Mouse (Mus musculus) olfactory bulb, adult 2 months (tissue): ENCODE results near the gene Tcp11l2.

Experiments
- CTCF ChIP-seq: fragments of 200-500 bp; IDR thresholded peaks from 2 replicates; pipeline ENCODE4 v1.5.1; 2012; ENCODE audit warnings: low read depth, mild to moderate bottlenecking, low read length, moderate library complexity; ENCODE audit not compliant: insufficient read depth
- POLR2A ChIP-seq: fragments of 200-500 bp; IDR thresholded peaks from 2 replicates; pipeline ENCODE4 v1.6.1; 2012; ENCODE audit warnings: mild to moderate bottlenecking, low read depth, low read length, moderate library complexity; ENCODE audit not compliant: insufficient read depth

DNA sequence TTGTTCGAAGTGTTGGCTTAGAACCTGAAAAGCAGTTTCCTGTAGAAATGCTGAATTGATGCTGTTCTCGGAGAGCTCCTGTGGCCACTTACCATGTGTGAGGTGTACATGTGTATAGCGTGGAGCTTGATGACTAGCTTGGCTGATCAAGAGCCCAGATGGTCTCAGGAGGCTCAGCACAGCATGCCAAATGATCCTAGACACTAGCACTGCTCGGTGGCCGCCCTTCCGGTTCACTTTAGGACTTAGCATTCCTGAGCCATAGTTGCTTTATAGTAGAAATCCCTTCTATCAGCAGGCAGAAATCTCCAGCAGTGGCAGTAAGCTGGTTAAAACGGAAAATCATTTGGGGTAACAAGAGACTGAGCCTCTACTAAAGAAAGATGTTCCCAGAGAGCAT is 64.4 kb downstream of the Tcp11l2 start:
- TF ChIP-seq POLR2A (no peak), CTCF (no peak)
